Mouse (Mus musculus): ENCODE data around the gene Fgfr2. TPM values are rescaled to one million over a fixed set of nuclear protein-coding genes. Genes with fewer than 3 reads are reported as not detected.
A peak's percentile ranks its signal among the peaks of the same experiment; 100 is the strongest.

The Fgfr2 gene
- total RNA-seq, 2 experiments from 2014 or later, result 2.1 to 3.9 TPM

GRCm38 (mm10) chr7:132812619-132813415, 310.3 kb downstream of the Fgfr2 start:
- DNase-seq, result peak; percentile 66 to 70
- intact Hi-C loops (cut with DNase I), result loop anchor here (2.0 to 5.0 kb wide), 5 partner anchors 39 to 141 kb away; partner anchors contain the start of gene Eef1akmt2

- intact Hi-C loops (cut with DNase I), result loop anchor here (1.0 to 5.0 kb wide), 7 partner anchors 25 to 156 kb away; partner anchors contain the start of gene Eef1akmt2
Observed at GRCm38 (mm10) chr7:132811716-132812618, 311.2 kb downstream of the Fgfr2 start.

GRCm38 (mm10) chr7:132810879-132811278, 312.3 kb downstream of the Fgfr2 start:
- intact Hi-C loops (cut with DNase I), result loop anchor here (1.0 to 5.0 kb wide), 6 partner anchors 24 to 155 kb away; partner anchors contain the start of gene Eef1akmt2
- DNase-seq, result peak; percentile 93 to 96

More at GRCm38 (mm10) chr7:132811716-132812618, 311.2 kb downstream of the Fgfr2 start:
- peak in 1 of 2 experiments; percentile 37 for DNase-seq

GRCm38 (mm10) chr7:132810368-132810767, 312.8 kb downstream of the Fgfr2 start:
- intact Hi-C loops (cut with DNase I), result loop anchor here (2.0 to 5.0 kb wide), 5 partner anchors 24 to 138 kb away; partner anchors contain the start of gene Eef1akmt2
- DNase-seq, result peak; percentile 63 to 67

- DNase-seq, result no peak
- intact Hi-C loops (cut with DNase I), result loop anchor here (2.0 to 5.0 kb wide), 6 partner anchors 23 to 137 kb away; partner anchors contain the start of gene Eef1akmt2
Observed at GRCm38 (mm10) chr7:132809721-132810120, 313.4 kb downstream of the Fgfr2 start.

GRCm38 (mm10) chr7:132808841-132809682, 314.1 kb downstream of the Fgfr2 start:
- no peak for DNase-seq
- intact Hi-C loops (cut with DNase I), result loop anchor here (5.0 kb wide), 1 partner anchor 42 kb away; no protein-coding TSS in a partner anchor

GRCm38 (mm10) chr7:132808051-132808796, 314.9 kb downstream of the Fgfr2 start:
- intact Hi-C loops (cut with DNase I), result loop anchor here (5.0 kb wide), 1 partner anchor 41 kb away; no protein-coding TSS in a partner anchor
- DNase-seq, result no peak

GRCm38 (mm10) chr7:132806926-132807857, 316.0 kb downstream of the Fgfr2 start:
- intact Hi-C loops (cut with DNase I), result loop anchor here (5.0 kb wide), 1 partner anchor 40 kb away; no protein-coding TSS in a partner anchor
- no peak for DNase-seq

- intact Hi-C loops (cut with DNase I), result loop anchor here (5.0 kb wide), 1 partner anchor 39 kb away; no protein-coding TSS in a partner anchor
- DNase-seq, result peak; percentile 63 to 81
Observed at GRCm38 (mm10) chr7:132806286-132806685, 316.9 kb downstream of the Fgfr2 start.

GRCm38 (mm10) chr7:132804951-132805350, 318.2 kb downstream of the Fgfr2 start:
- no peak for DNase-seq
- intact Hi-C loops (cut with DNase I), result loop anchor here (5.0 kb wide), 1 partner anchor 38 kb away; no protein-coding TSS in a partner anchor

GRCm38 (mm10) chr7:132804461-132804860, 318.7 kb downstream of the Fgfr2 start:
- intact Hi-C loops (cut with DNase I), result no loop called here
- no peak for DNase-seq

GRCm38 (mm10) chr7:132803962-132804361, 319.2 kb downstream of the Fgfr2 start:
- intact Hi-C loops (cut with DNase I), result no loop called here
- DNase-seq, result no peak

- intact Hi-C loops (cut with DNase I), result no loop called here
- no peak for DNase-seq
Observed at GRCm38 (mm10) chr7:132803336-132803735, 319.8 kb downstream of the Fgfr2 start.

GRCm38 (mm10) chr7:132802691-132803090, 320.5 kb downstream of the Fgfr2 start:
- intact Hi-C loops (cut with DNase I), result no loop called here
- DNase-seq, result no peak

GRCm38 (mm10) chr7:132802066-132802465, 321.1 kb downstream of the Fgfr2 start:
- intact Hi-C loops (cut with DNase I), result no loop called here
- DNase-seq, result peak in 1 of 2 experiments; percentile 66

- intact Hi-C loops (cut with DNase I), result loop anchor here (2.0 kb wide), 1 partner anchor 15 kb away; no protein-coding TSS in a partner anchor
- no peak for DNase-seq
Observed at GRCm38 (mm10) chr7:132801509-132801908, 321.6 kb downstream of the Fgfr2 start.

- intact Hi-C loops (cut with DNase I), result loop anchor here (2.0 kb wide), 1 partner anchor 14 kb away; no protein-coding TSS in a partner anchor
- no peak for DNase-seq
Observed at GRCm38 (mm10) chr7:132800868-132801267, 322.3 kb downstream of the Fgfr2 start.

Measured in heart, postnatal 14 days (tissue).